Mouse (Mus musculus) intestine, postnatal 0 days (tissue): Measurements from ENCODE around the gene Fbxo24. TPM values are rescaled to one million over a fixed set of nuclear protein-coding genes. Genes with fewer than 3 reads are reported as not detected.

Source experiments
- ATAC-seq: fragments of 200-750 bp; cut with Nextera tagmentation; 2 replicates; pipeline ENCODE4 v1.8.0; 2017; ENCODE audit warnings: mild to moderate bottlenecking, moderate TSS enrichment, moderate library complexity
- H3K27ac ChIP-seq: fragments of 300-500 bp; sonication (generic); 2 replicates; pipeline ENCODE4 v1.5.1; 2014; ENCODE audit warnings: mild to moderate bottlenecking, low read depth, low read length, moderate library complexity
- H3K27me3 ChIP-seq: fragments of 300-500 bp; sonication (generic); replicated peaks from 2 replicates; pipeline ENCODE4 v1.6.1; 2014; ENCODE audit warnings: low read length, mixed read lengths; ENCODE audit not compliant: control insufficient read depth, insufficient read depth
- H3K36me3 ChIP-seq: fragments of 300-500 bp; sonication (generic); 2 replicates; pipeline ENCODE4 v1.6.1; 2014; ENCODE audit warnings: mild to moderate bottlenecking, moderate library complexity; ENCODE audit not compliant: control insufficient read depth, insufficient read depth
- H3K4me1 ChIP-seq: fragments of 300-500 bp; sonication (generic); replicated peaks from 2 replicates; pipeline ENCODE4 v1.6.1; 2014; ENCODE audit warnings: antibody characterized with exemption, low read length, mixed read lengths; ENCODE audit not compliant: control insufficient read depth, insufficient read depth
- H3K4me2 ChIP-seq: fragments of 300-500 bp; sonication (generic); replicated peaks from 2 replicates; pipeline ENCODE4 v1.6.1; 2014; ENCODE audit warnings: low read depth, mild to moderate bottlenecking, moderate library complexity
- H3K4me3 ChIP-seq: fragments of 300-500 bp; sonication (generic); 2 replicates; pipeline ENCODE4 v1.5.1; 2014; ENCODE audit warnings: low read depth, low read length
- H3K9ac ChIP-seq: fragments of 300-500 bp; sonication (generic); 2 replicates; pipeline ENCODE4 v1.6.1; 2014; ENCODE audit warnings: mild to moderate bottlenecking, low read depth, low read length
- H3K9me3 ChIP-seq: fragments of 300-500 bp; sonication (generic); 2 replicates; pipeline ENCODE4 v1.6.1; 2016; ENCODE audit warnings: mixed run types; ENCODE audit not compliant: control insufficient read depth
- CTCF ChIP-seq: sonication (generic); IDR thresholded peaks from 2 replicates; pipeline ENCODE4 v1.5.1; 2016; ENCODE audit warnings: low read depth, mild to moderate bottlenecking, control low read depth, antibody characterized with exemption, moderate library complexity
- WGBS: fragments of 180-500 bp; shearing (Covaris S2); extraction: QIAGEN DNeasy Blood & Tissue Kit; methylation state at CpG from one replicate; pipeline ENCODE4 v1.1.7; 2014; 5-methylcytosine and 5-hydroxymethylcytosine counted together
- polyA plus RNA-seq: library from polyadenylated mRNA; unstranded; fragments of >200 nt; fragmentation: Nextera tagmentation; extraction: Ambion mirVana; gene quantifications from 2 replicates; pipeline ENCODE4 v1.2.1, GENCODE M21; 2015

Gene Fbxo24
- polyA plus RNA-seq, 1 experiment from 2014 or later, result 0.16 TPM

- H3K27me3 ChIP-seq, result no peaks in the 10 kb centered on the region
- no peaks in the 10 kb centered on the region for H3K36me3 ChIP-seq
- 90% methylated on average over 5 of the region's 5 CpGs for WGBS
- H3K9ac ChIP-seq, result no peak overlapping the region
- H3K4me2 ChIP-seq, result no peak overlapping the region
- H3K4me1 ChIP-seq, result no peaks in the 10 kb centered on the region
- H3K4me3 ChIP-seq, result no peak overlapping the region
- TF ChIP-seq CTCF, result no peak
- no peak for ATAC-seq
- H3K27ac ChIP-seq, result no peak overlapping the region
- H3K9me3 ChIP-seq, result no peaks in the 10 kb centered on the region
These were observed 62.4 kb downstream of the Fbxo24 start for GRCm38 (mm10) chr5:137566416-137566815.

GRCm38 (mm10) chr5:137565744-137566143 is 63.1 kb downstream of the Fbxo24 start:
- ATAC-seq, result no peak
- H3K27ac ChIP-seq, result no peak overlapping the region

GRCm38 (mm10) chr5:137562965-137563364 is 65.8 kb downstream of the Fbxo24 start:
- Histone ChIP-seq H3K9ac (no peak overlapping the region), H3K4me2 (no peak overlapping the region), H3K9me3 (no peaks in the 10 kb centered on the region), H3K36me3 (no peaks in the 10 kb centered on the region), H3K27ac (no peak overlapping the region), H3K4me3 (no peak overlapping the region), H3K4me1 (no peaks in the 10 kb centered on the region), H3K27me3 (no peaks in the 10 kb centered on the region)
- ATAC-seq, result no peak
- WGBS, result 67% methylated on average over 10 of the region's 10 CpGs
- TF ChIP-seq CTCF, result no peak

More at GRCm38 (mm10) chr5:137565744-137566143, 63.1 kb downstream of the Fbxo24 start:
- H3K36me3 ChIP-seq, result no peaks in the 10 kb centered on the region
- no peaks in the 10 kb centered on the region for H3K4me1 ChIP-seq
- no peak overlapping the region for H3K4me3 ChIP-seq
- H3K27me3 ChIP-seq, result no peaks in the 10 kb centered on the region
- TF ChIP-seq CTCF, result no peak
- H3K9me3 ChIP-seq, result no peaks in the 10 kb centered on the region
- H3K4me2 ChIP-seq, result no peak overlapping the region
- H3K9ac ChIP-seq, result no peak overlapping the region
- 64% methylated on average over 6 of the region's 6 CpGs for WGBS

Other genes with a start within 250 kb of the Fbxo24 start
- gene Zan, start 151.9 kb downstream of the Fbxo24 start, polyA plus RNA-seq, result 0.35 and 0.42 TPM in 2 replicates
- 47.9 and 50.4 TPM in 2 replicates for gene Pop7, start 126.5 kb downstream of the Fbxo24 start, polyA plus RNA-seq
- gene Gigyf1, start 110.5 kb downstream of the Fbxo24 start, polyA plus RNA-seq, result 4.7 and 6.4 TPM in 2 replicates
- not detected in 2 replicates for gene Epo, start 95.8 kb downstream of the Fbxo24 start, polyA plus RNA-seq
- gene Gnb2, start 95.5 kb downstream of the Fbxo24 start, polyA plus RNA-seq, result 386 and 389 TPM in 2 replicates
- 2.1 and 2.9 TPM in 2 replicates for gene Actl6b, start 75.5 kb downstream of the Fbxo24 start, polyA plus RNA-seq
- gene Tfr2, start 59.2 kb downstream of the Fbxo24 start, polyA plus RNA-seq, result 0.27 and 0.50 TPM in 2 replicates
- gene Mospd3, start 27.9 kb downstream of the Fbxo24 start, polyA plus RNA-seq, result 35.3 and 38.0 TPM in 2 replicates
- gene Pcolce, start 15.2 kb downstream of the Fbxo24 start, polyA plus RNA-seq, result 44.2 and 44.6 TPM in 2 replicates
- gene Lrch4, start 119 bp upstream of the Fbxo24 start, polyA plus RNA-seq, result 31.5 and 31.6 TPM in 2 replicates
- gene Gm20605, start 173 bp upstream of the Fbxo24 start, polyA plus RNA-seq, result 1.3 and 1.8 TPM in 2 replicates
- 2.3 and 4.8 TPM in 2 replicates for gene Sap25, start 12.3 kb upstream of the Fbxo24 start, polyA plus RNA-seq
- 0.09 and 0.18 TPM in 2 replicates for gene Irs3, start 16.7 kb upstream of the Fbxo24 start, polyA plus RNA-seq
- 16.8 and 19.0 TPM in 2 replicates for gene Agfg2, start 55.7 kb upstream of the Fbxo24 start, polyA plus RNA-seq
- 1.6 and 2.0 TPM in 2 replicates for gene Nyap1, start 112.6 kb upstream of the Fbxo24 start, polyA plus RNA-seq
- gene Tsc22d4, start 116.7 kb upstream of the Fbxo24 start, polyA plus RNA-seq, result 111 and 119 TPM in 2 replicates
- 29.0 and 30.8 TPM in 2 replicates for gene Ppp1r35, start 149.8 kb upstream of the Fbxo24 start, polyA plus RNA-seq
- gene Mepce, start 158.7 kb upstream of the Fbxo24 start, polyA plus RNA-seq, result 10.3 and 10.8 TPM in 2 replicates
- gene Zcwpw1, start 158.8 kb upstream of the Fbxo24 start, polyA plus RNA-seq, result 3.3 and 3.5 TPM in 2 replicates
- gene Pilra, start 207.3 kb upstream of the Fbxo24 start, polyA plus RNA-seq, result 2.4 and 3.0 TPM in 2 replicates
- 3.5 and 4.3 TPM in 2 replicates for gene Pilrb1, start 229.1 kb upstream of the Fbxo24 start, polyA plus RNA-seq
- gene Pilrb2, start 242.8 kb upstream of the Fbxo24 start, polyA plus RNA-seq, result 1.8 and 3.4 TPM in 2 replicates